Mouse (Mus musculus) ES-Bruce4 (cell line): ENCODE measurements around the gene Nxf1. TPM values are rescaled to one million over a fixed set of nuclear protein-coding genes. Genes with fewer than 3 reads are reported as not detected.

Experiments
- H3K27ac ChIP-seq: 2 replicates; pipeline ENCODE4 v1.5.1; 2012; ENCODE audit warnings: low read length, inconsistent platforms; ENCODE audit not compliant: insufficient read depth
- H3K27me3 ChIP-seq: 2 replicates; pipeline ENCODE4 v1.6.1; 2012; ENCODE audit warnings: mild to moderate bottlenecking, low read length, inconsistent platforms; ENCODE audit not compliant: control insufficient read depth, poor library complexity, insufficient read depth, severe bottlenecking
- H3K36me3 ChIP-seq: 2 replicates; pipeline ENCODE4 v1.6.1; 2012; ENCODE audit warnings: inconsistent platforms, mild to moderate bottlenecking, low read length, moderate library complexity; ENCODE audit not compliant: control insufficient read depth, poor library complexity, insufficient read depth, severe bottlenecking
- H3K4me1 ChIP-seq: one replicate; pipeline ENCODE4 v1.8.1; 2011; ENCODE audit warnings: low read length; ENCODE audit not compliant: control insufficient read depth, insufficient read depth
- H3K4me3 ChIP-seq: 2 replicates; pipeline ENCODE4 v1.5.1; 2011; ENCODE audit warnings: low read depth, mild to moderate bottlenecking, low read length
- H3K9ac ChIP-seq: 2 replicates; pipeline ENCODE4 v1.6.1; 2012; ENCODE audit warnings: low read depth, mild to moderate bottlenecking, inconsistent platforms; ENCODE audit not compliant: poor library complexity, severe bottlenecking
- H3K9me3 ChIP-seq: replicated peaks from 2 replicates; pipeline ENCODE4 v1.6.1; 2012; ENCODE audit warnings: mild to moderate bottlenecking, low read length, inconsistent platforms; ENCODE audit not compliant: control insufficient read depth, poor library complexity, insufficient read depth, severe bottlenecking
- CTCF ChIP-seq: IDR thresholded peaks from one replicate; pipeline ENCODE4 v1.8.1; 2011; ENCODE audit warnings: low read depth, low read length
- EP300 ChIP-seq: IDR thresholded peaks from 2 replicates; pipeline ENCODE4 v1.6.1; 2011; ENCODE audit warnings: low read depth, low read length; ENCODE audit not compliant: insufficient read depth
- POLR2A ChIP-seq: IDR thresholded peaks from one replicate; pipeline ENCODE4 v1.8.1; 2011; ENCODE audit warnings: low read length; ENCODE audit not compliant: insufficient read depth
- polyA plus RNA-seq: library from polyadenylated mRNA; stranded (reverse); fragments of >200 nt; gene quantifications from 2 replicates; pipeline ENCODE4 v1.2.4, GENCODE M21; 2011; ENCODE audit warnings: low read depth; ENCODE audit not compliant: missing spikeins, insufficient read depth, insufficient read length

Gene Nxf1
- polyA plus RNA-seq, 1 experiment, result 122 TPM

- no peaks in the 10 kb centered on the region for H3K27me3 ChIP-seq
- peak within 1 kb of the TSS; percentile 73 for H3K9ac ChIP-seq
- H3K27ac ChIP-seq, result peak within 1 kb of the TSS; percentile 75
- TF ChIP-seq POLR2A (peak; percentile 72), CTCF (no peak)
- H3K4me1 ChIP-seq, result no peaks in the 10 kb centered on the region
- H3K4me3 ChIP-seq, result peak within 1 kb of the TSS; percentile 91
- peaks cover 8% of the 10 kb centered on the region; the same call in 1 of the 2 replicates for H3K36me3 ChIP-seq
- no peaks in the 10 kb centered on the region for H3K9me3 ChIP-seq
These were observed 45.4 kb downstream of the Nxf1 start, which contains the start of gene Zbtb3 for GRCm38 (mm10) chr19:8802130-8802821. Gene Zbtb3 (plus strand): TSS chr19:8802555.

GRCm38 (mm10) chr19:8803204-8803780, 46.4 kb downstream of the Nxf1 start:
- no peak overlapping the region; the same call in 1 of the 2 replicates for H3K9ac ChIP-seq
- peaks cover 12% of the 10 kb centered on the region for H3K36me3 ChIP-seq
- peak overlapping the region; percentile 12; the same call in 1 of the 2 replicates for H3K27ac ChIP-seq
- no peaks in the 10 kb centered on the region for H3K4me1 ChIP-seq
- no peaks in the 10 kb centered on the region for H3K27me3 ChIP-seq
- peak overlapping the region; percentile 22 for H3K4me3 ChIP-seq
- no peak for TF ChIP-seq CTCF
- no peak for TF ChIP-seq POLR2A
- TF ChIP-seq EP300, result no peak
- H3K9me3 ChIP-seq, result no peaks in the 10 kb centered on the region

GRCm38 (mm10) chr19:8803879-8804660, 47.2 kb downstream of the Nxf1 start:
- no peak overlapping the region for H3K9ac ChIP-seq
- TF ChIP-seq POLR2A, result no peak
- no peak for TF ChIP-seq CTCF
- no peak for TF ChIP-seq EP300
- H3K9me3 ChIP-seq, result no peaks in the 10 kb centered on the region
- H3K4me1 ChIP-seq, result no peaks in the 10 kb centered on the region
- no peak overlapping the region for H3K27ac ChIP-seq
- no peak overlapping the region for H3K4me3 ChIP-seq
- peaks cover 16% of the 10 kb centered on the region for H3K36me3 ChIP-seq
- no peaks in the 10 kb centered on the region for H3K27me3 ChIP-seq

- Histone ChIP-seq H3K9me3 (no peaks in the 10 kb centered on the region), H3K4me3 (no peak overlapping the region), H3K27ac (peak overlapping the region; percentile 87), H3K9ac (0 out of 2 replicates have a peak overlapping the region, but pooled peaks have one; percentile 26), H3K36me3 (peaks cover 37% of the 10 kb centered on the region), H3K27me3 (no peaks in the 10 kb centered on the region), H3K4me1 (no peaks in the 10 kb centered on the region)
- TF ChIP-seq EP300, result no peak
These were observed 49.9 kb downstream of the Nxf1 start for GRCm38 (mm10) chr19:8806810-8807209.

GRCm38 (mm10) chr19:8815812-8816211, 58.9 kb downstream of the Nxf1 start:
- no peak for TF ChIP-seq CTCF
- TF ChIP-seq POLR2A, result no peak
- TF ChIP-seq EP300, result no peak
- H3K4me3 ChIP-seq, result no peak overlapping the region
- H3K9me3 ChIP-seq, result no peaks in the 10 kb centered on the region
- H3K27ac ChIP-seq, result no peak overlapping the region
- H3K9ac ChIP-seq, result no peak overlapping the region
- H3K4me1 ChIP-seq, result no peaks in the 10 kb centered on the region
- H3K27me3 ChIP-seq, result no peaks in the 10 kb centered on the region
- peaks cover 52% of the 10 kb centered on the region for H3K36me3 ChIP-seq

- Histone ChIP-seq H3K9ac (0 out of 2 replicates have a peak overlapping the region, but pooled peaks have one; percentile 49), H3K4me1 (peaks cover 2% of the 10 kb centered on the region), H3K27ac (no peak overlapping the region), H3K27me3 (no peaks in the 10 kb centered on the region), H3K9me3 (no peaks in the 10 kb centered on the region), H3K36me3 (peaks cover 43% of the 10 kb centered on the region), H3K4me3 (no peak overlapping the region)
- TF ChIP-seq CTCF, result no peak
- TF ChIP-seq EP300, result no peak
- no peak for TF ChIP-seq POLR2A
These were observed 60.1 kb downstream of the Nxf1 start for GRCm38 (mm10) chr19:8817001-8817400.
